Mouse (Mus musculus): ENCODE measurements around the gene Gfy.

Gene Gfy

GRCm38 (mm10) chr7:45179469-45179868 is at the start of gene Gfy:
TSS of gene Gfy (minus strand) at chr7:45179569.
- no peak for DNase-seq

GRCm38 (mm10) chr7:45229046-45229445 is 49.7 kb upstream of the Gfy start:
- no peak for DNase-seq

- DNase-seq, result no peak
Measured at GRCm38 (mm10) chr7:45228548-45228947, 49.2 kb upstream of the Gfy start.

GRCm38 (mm10) chr7:45226421-45226820 is 47.1 kb upstream of the Gfy start:
- no peak for DNase-seq

- no peak for DNase-seq
Measured at GRCm38 (mm10) chr7:45224826-45225225, 45.5 kb upstream of the Gfy start.

GRCm38 (mm10) chr7:45221680-45222079 is 42.3 kb upstream of the Gfy start:
- DNase-seq, result no peak

GRCm38 (mm10) chr7:45216442-45217183 is 37.2 kb upstream of the Gfy start:
- DNase-seq, result peak; percentile 70

GRCm38 (mm10) chr7:45215673-45216441 is 36.5 kb upstream of the Gfy start, which contains the start of gene Tead2:
TSS of gene Tead2 (plus strand) at chr7:45215753.
- no peak for DNase-seq

- DNase-seq, result no peak
Measured at GRCm38 (mm10) chr7:45213708-45214107, 34.3 kb upstream of the Gfy start.

GRCm38 (mm10) chr7:45212356-45212755 is 33.0 kb upstream of the Gfy start:
- DNase-seq, result no peak

- DNase-seq, result no peak
Measured at GRCm38 (mm10) chr7:45211851-45212251, 32.5 kb upstream of the Gfy start, which contains the start of gene Dkkl1. TSS of gene Dkkl1 (minus strand) at chr7:45212147.

- no peak for DNase-seq
Measured at GRCm38 (mm10) chr7:45211070-45211469, 31.7 kb upstream of the Gfy start.

GRCm38 (mm10) chr7:45208260-45208659 is 28.9 kb upstream of the Gfy start:
- no peak for DNase-seq

- DNase-seq, result peak; percentile 94
Measured at GRCm38 (mm10) chr7:45204380-45205143, 25.2 kb upstream of the Gfy start, which contains the start of gene Ccdc155. TSS of gene Ccdc155 (minus strand) at chr7:45204892.

- no peak for DNase-seq
Measured at GRCm38 (mm10) chr7:45202654-45203053, 23.3 kb upstream of the Gfy start.

- no peak for DNase-seq
Measured at GRCm38 (mm10) chr7:45198961-45199360, 19.6 kb upstream of the Gfy start.

GRCm38 (mm10) chr7:45198435-45198834 is 19.1 kb upstream of the Gfy start:
- peak; percentile 63 for DNase-seq

GRCm38 (mm10) chr7:45196994-45197393 is 17.6 kb upstream of the Gfy start:
- DNase-seq, result no peak

- DNase-seq, result no peak
Measured at GRCm38 (mm10) chr7:45196176-45196535, 16.8 kb upstream of the Gfy start.

GRCm38 (mm10) chr7:45195341-45196175 is 16.2 kb upstream of the Gfy start:
- no peak for DNase-seq

- no peak for DNase-seq
Measured at GRCm38 (mm10) chr7:45193871-45194785, 14.8 kb upstream of the Gfy start.

Data from right cerebral cortex, postnatal 4 days (tissue).